Mouse (Mus musculus): ENCODE data around the gene Nectin2. TPM values are rescaled to one million over a fixed set of nuclear protein-coding genes. Genes with fewer than 3 reads are reported as not detected.

The Nectin2 gene
- polyA plus RNA-seq, 1 experiment from 2014 or later = 138 TPM

- Histone ChIP-seq H3K9ac (no peak overlapping the region), H3K4me2 (no peak overlapping the region), H3K4me3 (replicated peaks) (no peak overlapping the region), H3K27me3 (no peaks in the 10 kb centered on the region), H3K36me3 (peaks cover 85% of the 10 kb centered on the region), H3K27ac (no peak overlapping the region), H3K4me1 (peaks cover 30% of the 10 kb centered on the region), H3K9me3 (replicated peaks) (no peaks in the 10 kb centered on the region)
- no peak for ATAC-seq (replicated peaks; ENCODE audit: low FRiP score)
- 65% methylated on average over 13 of the region's 13 CpGs for WGBS
Observed at GRCm38 (mm10) chr7:19763829-19764477, 13.7 kb upstream of the Nectin2 start.

GRCm38 (mm10) chr7:19762283-19762682, 12.0 kb upstream of the Nectin2 start:
- Histone ChIP-seq H3K4me3 (replicated peaks) (no peak overlapping the region), H3K4me2 (no peak overlapping the region), H3K36me3 (peaks cover 94% of the 10 kb centered on the region), H3K4me1 (peaks cover 17% of the 10 kb centered on the region), H3K9ac (no peak overlapping the region), H3K27me3 (no peaks in the 10 kb centered on the region), H3K27ac (no peak overlapping the region), H3K9me3 (replicated peaks) (no peaks in the 10 kb centered on the region)
- 46% methylated on average over 11 of the region's 11 CpGs for WGBS
- ATAC-seq (replicated peaks; ENCODE audit: low FRiP score) = peak; percentile 66

- H3K4me3 ChIP-seq (replicated peaks) = no peak overlapping the region
- H3K27me3 ChIP-seq = no peaks in the 10 kb centered on the region
- H3K36me3 ChIP-seq = peaks cover 86% of the 10 kb centered on the region
- no peaks in the 10 kb centered on the region for H3K9me3 ChIP-seq (replicated peaks)
- no peak overlapping the region for H3K9ac ChIP-seq
- no peak overlapping the region for H3K27ac ChIP-seq
- H3K4me1 ChIP-seq = peaks cover 35% of the 10 kb centered on the region
- WGBS = 80% methylated on average over 13 of the region's 13 CpGs
- H3K4me2 ChIP-seq = no peak overlapping the region
- no peak for ATAC-seq (replicated peaks; ENCODE audit: low FRiP score)
Observed at GRCm38 (mm10) chr7:19760021-19760420, 9.7 kb upstream of the Nectin2 start.

GRCm38 (mm10) chr7:19758623-19759022, 8.3 kb upstream of the Nectin2 start:
- no peaks in the 10 kb centered on the region for H3K9me3 ChIP-seq (replicated peaks)
- peaks cover 33% of the 10 kb centered on the region for H3K4me1 ChIP-seq
- ATAC-seq (replicated peaks; ENCODE audit: low FRiP score) = no peak
- peaks cover 75% of the 10 kb centered on the region for H3K36me3 ChIP-seq
- H3K27me3 ChIP-seq = no peaks in the 10 kb centered on the region
- 90% methylated on average over 13 of the region's 13 CpGs for WGBS
- H3K27ac ChIP-seq = no peak overlapping the region
- H3K9ac ChIP-seq = no peak overlapping the region
- H3K4me3 ChIP-seq (replicated peaks) = no peak overlapping the region
- no peak overlapping the region for H3K4me2 ChIP-seq

- H3K9me3 ChIP-seq (replicated peaks) = no peaks in the 10 kb centered on the region
- H3K4me1 ChIP-seq = peaks cover 26% of the 10 kb centered on the region
- WGBS = 66% methylated on average over 24 of the region's 24 CpGs
- H3K4me3 ChIP-seq (replicated peaks) = no peak overlapping the region
- ATAC-seq (replicated peaks; ENCODE audit: low FRiP score) = peak; percentile 41
- peaks cover 52% of the 10 kb centered on the region for H3K36me3 ChIP-seq
- H3K27ac ChIP-seq = peak overlapping the region; percentile 84
- 0 out of 2 replicates have a peak overlapping the region, but pooled peaks have one; percentile 3 for H3K4me2 ChIP-seq
- H3K9ac ChIP-seq = no peak overlapping the region
- no peaks in the 10 kb centered on the region for H3K27me3 ChIP-seq
Observed at GRCm38 (mm10) chr7:19755851-19756786, 5.8 kb upstream of the Nectin2 start.

- ATAC-seq (replicated peaks; ENCODE audit: low FRiP score) = no peak
- H3K27ac ChIP-seq = peak overlapping the region; percentile 84
- H3K4me2 ChIP-seq = no peak overlapping the region
- peaks cover 41% of the 10 kb centered on the region for H3K36me3 ChIP-seq
- WGBS = 87% methylated on average over 2 of the region's 2 CpGs
- no peak overlapping the region for H3K9ac ChIP-seq
- peaks cover 34% of the 10 kb centered on the region for H3K4me1 ChIP-seq
- no peaks in the 10 kb centered on the region for H3K9me3 ChIP-seq (replicated peaks)
- no peak overlapping the region for H3K4me3 ChIP-seq (replicated peaks)
- no peaks in the 10 kb centered on the region for H3K27me3 ChIP-seq
Observed at GRCm38 (mm10) chr7:19755008-19755407, 4.7 kb upstream of the Nectin2 start.

- no peak overlapping the region for H3K4me3 ChIP-seq (replicated peaks)
- H3K36me3 ChIP-seq = peaks cover 32% of the 10 kb centered on the region
- H3K4me1 ChIP-seq = peaks cover 34% of the 10 kb centered on the region
- H3K27me3 ChIP-seq = no peaks in the 10 kb centered on the region
- ATAC-seq (replicated peaks; ENCODE audit: low FRiP score) = no peak
- H3K9me3 ChIP-seq (replicated peaks) = no peaks in the 10 kb centered on the region
- no peak overlapping the region for H3K4me2 ChIP-seq
- 67% methylated on average over 1 of the region's 1 CpGs for WGBS
- no peak overlapping the region for H3K9ac ChIP-seq
- peak overlapping the region; percentile 19 for H3K27ac ChIP-seq
Observed at GRCm38 (mm10) chr7:19754065-19754464, 3.8 kb upstream of the Nectin2 start.

GRCm38 (mm10) chr7:19753587-19753986, 3.3 kb upstream of the Nectin2 start:
- H3K4me1 ChIP-seq = peaks cover 36% of the 10 kb centered on the region
- ATAC-seq (replicated peaks; ENCODE audit: low FRiP score) = no peak

GRCm38 (mm10) chr7:19752652-19753051, 2.4 kb upstream of the Nectin2 start:
- 72% methylated on average over 8 of the region's 8 CpGs for WGBS
- Histone ChIP-seq H3K36me3 (peaks cover 18% of the 10 kb centered on the region), H3K4me3 (replicated peaks) (no peak overlapping the region), H3K9me3 (replicated peaks) (no peaks in the 10 kb centered on the region), H3K27ac (no peak overlapping the region), H3K4me2 (no peak overlapping the region), H3K9ac (no peak overlapping the region), H3K4me1 (peaks cover 46% of the 10 kb centered on the region), H3K27me3 (no peaks in the 10 kb centered on the region)
- ATAC-seq (replicated peaks; ENCODE audit: low FRiP score) = no peak

More at GRCm38 (mm10) chr7:19753587-19753986, 3.3 kb upstream of the Nectin2 start:
- peaks cover 27% of the 10 kb centered on the region for H3K36me3 ChIP-seq
- no peak overlapping the region for H3K4me3 ChIP-seq (replicated peaks)
- H3K4me2 ChIP-seq = no peak overlapping the region
- peak overlapping the region; percentile 19 for H3K27ac ChIP-seq
- no peak overlapping the region for H3K9ac ChIP-seq
- no peaks in the 10 kb centered on the region for H3K27me3 ChIP-seq
- WGBS = 76% methylated on average over 7 of the region's 7 CpGs
- no peaks in the 10 kb centered on the region for H3K9me3 ChIP-seq (replicated peaks)

- Histone ChIP-seq H3K9ac (no peak overlapping the region), H3K27ac (peak overlapping the region; percentile 91; the same call in 1 of the 2 replicates), H3K4me1 (peaks cover 52% of the 10 kb centered on the region), H3K9me3 (replicated peaks) (no peaks in the 10 kb centered on the region), H3K36me3 (peaks cover 5% of the 10 kb centered on the region; the same call in 1 of the 2 replicates), H3K4me2 (no peak overlapping the region), H3K4me3 (replicated peaks) (no peak overlapping the region), H3K27me3 (no peaks in the 10 kb centered on the region)
- 43% methylated on average over 4 of the region's 4 CpGs for WGBS
- ATAC-seq (replicated peaks; ENCODE audit: low FRiP score) = no peak
Observed at GRCm38 (mm10) chr7:19751070-19751383, 744 bp upstream of the Nectin2 start.

GRCm38 (mm10) chr7:19749389-19750216, 680 bp downstream of the Nectin2 start:
- peaks cover 1% of the 10 kb centered on the region; the same call in 1 of the 2 replicates for H3K36me3 ChIP-seq
- ATAC-seq (replicated peaks; ENCODE audit: low FRiP score) = peak; percentile 93
- under 1% methylated on average over 42 of the region's 46 CpGs for WGBS
- H3K4me2 ChIP-seq = peak overlapping the region; percentile 88
- no peaks in the 10 kb centered on the region for H3K9me3 ChIP-seq (replicated peaks)
- no peaks in the 10 kb centered on the region for H3K27me3 ChIP-seq
- H3K27ac ChIP-seq = peak overlapping the region; percentile 91
- peak overlapping the region; percentile 74 for H3K4me3 ChIP-seq (replicated peaks)
- H3K9ac ChIP-seq = peak overlapping the region; percentile 77
- H3K4me1 ChIP-seq = peaks cover 56% of the 10 kb centered on the region
